Mouse (Mus musculus) embryonic facial prominence, embryonic 10.5 days (tissue): ENCODE results near the gene Canx. TPM values are rescaled to one million over a fixed set of nuclear protein-coding genes. Genes with fewer than 3 reads are reported as not detected.

Experiments used
- DNase-seq: peaks from one replicate; pipeline ENCODE4 v3.0.0-alpha.2; 2017; ENCODE audit warnings: low spot score
- H3K27ac ChIP-seq: fragments of 300-500 bp; sonication (generic); replicated peaks from 2 replicates; pipeline ENCODE4 v1.5.1; 2016; ENCODE audit warnings: mild to moderate bottlenecking
- H3K27me3 ChIP-seq: fragments of 300-500 bp; sonication (generic); replicated peaks from 2 replicates; pipeline ENCODE4 v1.6.1; 2016; ENCODE audit warnings: low read depth, mild to moderate bottlenecking; ENCODE audit not compliant: poor library complexity, severe bottlenecking
- H3K36me3 ChIP-seq: fragments of 300-500 bp; sonication (generic); replicated peaks from 2 replicates; pipeline ENCODE4 v1.6.1; 2016; ENCODE audit warnings: mild to moderate bottlenecking, moderate library complexity
- H3K4me1 ChIP-seq: fragments of 300-500 bp; sonication (generic); 2 replicates; pipeline ENCODE4 v1.6.1; 2016
- H3K4me3 ChIP-seq: fragments of 300-500 bp; sonication (generic); 2 replicates; pipeline ENCODE4 v1.5.1; 2016; ENCODE audit warnings: mild to moderate bottlenecking, moderate library complexity
- H3K9me3 ChIP-seq: fragments of 300-500 bp; sonication (generic); 2 replicates; pipeline ENCODE4 v1.6.1; 2016; ENCODE audit warnings: mild to moderate bottlenecking
- WGBS: fragments of 180-500 bp; shearing (Covaris S2); methylation state at CpG from one replicate; pipeline ENCODE4 v1.1.7; 2016; 5-methylcytosine and 5-hydroxymethylcytosine counted together
- polyA plus RNA-seq: library from polyadenylated mRNA; unstranded; fragments of >200 nt; fragmentation: Nextera tagmentation; extraction: Ambion mirVana; gene quantifications from 2 replicates; pipeline ENCODE4 v1.2.1, GENCODE M21; 2016

The Canx gene
- polyA plus RNA-seq, 1 experiment from 2014 or later = 318 TPM

GRCm38 (mm10) chr11:50358950-50359861, 33.7 kb upstream of the Canx start:
- Histone ChIP-seq H3K36me3 (no peaks in the 10 kb centered on the region), H3K27ac (peak overlapping the region; percentile 80), H3K27me3 (peaks cover 54% of the 10 kb centered on the region), H3K9me3 (no peaks in the 10 kb centered on the region), H3K4me1 (peaks cover 9% of the 10 kb centered on the region), H3K4me3 (peak overlapping the region; percentile 72)
- DNase-seq = peak; percentile 82
- WGBS = 3% methylated on average over 74 of the region's 74 CpGs

DNA sequence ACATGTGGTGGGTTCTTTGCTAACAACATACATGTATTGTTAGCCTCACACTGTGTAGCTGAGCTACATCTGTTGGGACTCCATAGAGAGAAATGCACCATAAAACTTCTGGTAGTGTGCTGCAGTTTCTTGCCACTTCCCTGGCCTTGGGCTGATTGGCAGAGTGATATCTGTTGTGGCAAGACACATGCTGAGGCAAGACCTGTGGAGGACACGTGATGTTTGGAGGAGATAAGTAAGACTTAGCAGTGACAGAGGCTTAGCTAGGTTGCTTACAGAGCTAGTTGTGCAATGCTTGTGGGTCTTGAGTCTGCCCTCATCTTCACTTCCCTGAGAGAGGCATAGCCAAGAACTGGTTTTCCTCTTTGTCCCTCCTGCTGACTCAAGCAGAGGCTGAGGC, 29.9 kb upstream of the Canx start:
- no peak for DNase-seq
- H3K36me3 ChIP-seq = no peaks in the 10 kb centered on the region
- H3K27me3 ChIP-seq = peaks cover 33% of the 10 kb centered on the region
- H3K9me3 ChIP-seq = no peaks in the 10 kb centered on the region
- no peak overlapping the region for H3K4me3 ChIP-seq
- no peak overlapping the region for H3K27ac ChIP-seq
- peaks cover 9% of the 10 kb centered on the region for H3K4me1 ChIP-seq
- WGBS = 70% methylated on average over 1 of the region's 1 CpGs

GRCm38 (mm10) chr11:50354851-50355250, 29.4 kb upstream of the Canx start:
- 80% methylated on average over 3 of the region's 3 CpGs for WGBS
- no peak overlapping the region for H3K27ac ChIP-seq
- no peak for DNase-seq
- H3K9me3 ChIP-seq = no peaks in the 10 kb centered on the region
- no peak overlapping the region for H3K4me3 ChIP-seq
- peaks cover 29% of the 10 kb centered on the region for H3K27me3 ChIP-seq
- H3K36me3 ChIP-seq = no peaks in the 10 kb centered on the region
- H3K4me1 ChIP-seq = peaks cover 9% of the 10 kb centered on the region

DNA sequence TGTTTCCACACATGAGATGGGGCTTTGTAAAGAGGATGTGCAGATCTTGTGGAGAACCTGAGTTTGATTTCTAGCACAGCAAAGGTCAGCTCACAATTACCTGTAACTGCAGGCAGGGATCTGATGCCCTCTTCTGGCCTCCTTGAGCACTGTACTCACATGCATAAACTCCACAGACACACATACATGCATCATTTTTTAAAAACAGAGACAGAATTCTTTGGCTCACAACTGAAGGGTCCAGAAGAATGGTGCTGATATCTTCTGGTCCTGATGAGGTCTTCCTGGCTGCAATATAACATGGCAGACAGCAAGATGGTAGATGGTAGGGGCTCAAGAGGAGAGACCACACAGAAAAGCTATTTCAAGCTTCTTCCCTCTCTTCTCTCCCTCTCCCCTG, 28.7 kb upstream of the Canx start, which contains the start of gene Cby3:
Cby3 (plus strand) TSS at position 301 of the 400 bp plus-strand sequence.
- H3K4me3 ChIP-seq = no peak within 1 kb of the TSS
- no peaks in the 10 kb centered on the region for H3K9me3 ChIP-seq
- H3K36me3 ChIP-seq = no peaks in the 10 kb centered on the region
- H3K4me1 ChIP-seq = peaks cover 4% of the 10 kb centered on the region
- H3K27me3 ChIP-seq = peaks cover 22% of the 10 kb centered on the region
- H3K27ac ChIP-seq = no peak within 1 kb of the TSS
- no peak for DNase-seq

DNA sequence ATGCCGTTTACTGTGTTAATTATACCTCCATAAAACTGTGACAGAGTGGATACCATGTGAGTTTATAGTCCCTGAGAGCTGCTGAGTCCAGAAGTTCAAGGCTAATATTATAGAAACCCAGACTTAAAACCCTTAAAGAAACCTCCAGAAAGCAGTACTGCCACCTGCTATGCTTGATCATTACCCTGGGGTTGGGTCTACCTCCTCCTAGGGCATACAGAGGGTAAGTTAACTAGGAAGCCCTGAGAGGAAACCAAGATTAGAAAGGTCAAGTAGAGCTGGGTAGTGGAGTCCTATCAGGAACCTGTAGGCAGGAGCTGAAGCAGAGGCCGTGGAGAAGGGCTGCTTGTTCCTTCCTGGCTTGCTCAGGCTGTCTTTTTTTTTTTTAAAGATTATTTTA, 26.7 kb upstream of the Canx start:
- 89% methylated on average over 2 of the region's 2 CpGs for WGBS
- H3K27ac ChIP-seq = no peak overlapping the region
- H3K4me3 ChIP-seq = no peak overlapping the region
- H3K36me3 ChIP-seq = no peaks in the 10 kb centered on the region
- H3K4me1 ChIP-seq = no peaks in the 10 kb centered on the region
- H3K9me3 ChIP-seq = no peaks in the 10 kb centered on the region
- H3K27me3 ChIP-seq = peaks cover 2% of the 10 kb centered on the region; the same call in 1 of the 2 replicates
- DNase-seq = no peak

- Histone ChIP-seq H3K4me1 (no peaks in the 10 kb centered on the region), H3K4me3 (no peak overlapping the region), H3K9me3 (no peaks in the 10 kb centered on the region), H3K27ac (no peak overlapping the region), H3K36me3 (no peaks in the 10 kb centered on the region), H3K27me3 (no peaks in the 10 kb centered on the region)
- DNase-seq = no peak
- WGBS = 88% methylated on average over 9 of the region's 9 CpGs
These were observed 21.0 kb upstream of the Canx start for GRCm38 (mm10) chr11:50346256-50347032.

GRCm38 (mm10) chr11:50345486-50345885, 20.0 kb upstream of the Canx start:
- H3K4me1 ChIP-seq = no peaks in the 10 kb centered on the region
- no peak for DNase-seq
- H3K27me3 ChIP-seq = no peaks in the 10 kb centered on the region
- WGBS = 77% methylated on average over 4 of the region's 4 CpGs
- H3K27ac ChIP-seq = no peak overlapping the region
- H3K4me3 ChIP-seq = no peak overlapping the region
- no peaks in the 10 kb centered on the region for H3K36me3 ChIP-seq
- H3K9me3 ChIP-seq = no peaks in the 10 kb centered on the region

DNA sequence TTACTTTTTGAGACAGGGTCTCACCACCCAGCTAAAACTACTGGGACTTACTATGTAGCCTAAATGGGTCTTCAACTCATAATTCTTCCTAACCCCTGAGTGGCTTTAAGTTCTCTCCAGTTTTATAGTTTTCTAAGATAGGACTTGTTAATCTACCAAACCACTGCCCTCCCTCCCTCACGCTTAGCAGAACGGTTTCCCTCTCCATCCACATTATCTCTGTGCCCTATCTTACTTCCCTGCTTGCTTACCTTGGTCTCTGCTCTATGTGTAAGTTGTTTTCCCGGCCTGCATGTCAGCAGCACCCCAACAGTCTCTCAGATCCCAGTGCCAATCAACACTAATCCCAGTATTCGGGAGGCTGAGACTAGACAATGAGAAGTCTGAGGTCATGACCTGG, 11.4 kb upstream of the Canx start:
- no peaks in the 10 kb centered on the region for H3K36me3 ChIP-seq
- no peaks in the 10 kb centered on the region for H3K27me3 ChIP-seq
- no peaks in the 10 kb centered on the region for H3K4me1 ChIP-seq
- H3K4me3 ChIP-seq = no peak overlapping the region
- no peak overlapping the region for H3K27ac ChIP-seq
- H3K9me3 ChIP-seq = no peaks in the 10 kb centered on the region
- no peak for DNase-seq
- WGBS = 72% methylated on average over 4 of the region's 4 CpGs

DNA sequence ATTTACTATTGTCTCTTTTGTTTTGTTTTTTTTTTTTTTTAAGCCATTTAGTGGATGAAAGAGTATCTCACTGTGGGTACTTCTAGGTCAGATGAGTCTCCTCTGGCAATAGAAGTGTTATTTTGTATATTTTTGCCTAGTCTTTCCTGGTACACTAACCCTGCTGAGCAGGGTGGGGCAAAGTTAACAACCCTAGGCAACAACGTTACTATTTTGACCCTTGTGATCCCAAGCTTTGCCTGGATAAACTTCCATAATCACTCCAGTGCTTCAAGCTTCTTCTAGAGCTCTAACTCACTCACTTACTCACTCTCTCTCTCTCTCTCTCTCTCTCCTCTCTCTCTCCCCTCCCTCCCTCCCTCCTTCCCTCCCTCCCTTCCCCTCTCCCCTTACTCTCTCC, 10.7 kb upstream of the Canx start:
- H3K4me1 ChIP-seq = no peaks in the 10 kb centered on the region

GRCm38 (mm10) chr11:50333181-50333580, 7.7 kb upstream of the Canx start:
- no peak for DNase-seq
- Histone ChIP-seq H3K36me3 (peaks cover 16% of the 10 kb centered on the region), H3K4me3 (no peak overlapping the region), H3K9me3 (no peaks in the 10 kb centered on the region), H3K4me1 (no peaks in the 10 kb centered on the region), H3K27ac (no peak overlapping the region), H3K27me3 (no peaks in the 10 kb centered on the region)
- WGBS = 87% methylated on average over 3 of the region's 3 CpGs

More for the DNA sequence above, 10.7 kb upstream of the Canx start:
- H3K36me3 ChIP-seq = no peaks in the 10 kb centered on the region
- H3K4me3 ChIP-seq = no peak overlapping the region
- H3K9me3 ChIP-seq = no peaks in the 10 kb centered on the region
- 58% methylated on average over 1 of the region's 1 CpGs for WGBS
- no peak overlapping the region for H3K27ac ChIP-seq
- H3K27me3 ChIP-seq = no peaks in the 10 kb centered on the region
- no peak for DNase-seq

DNA sequence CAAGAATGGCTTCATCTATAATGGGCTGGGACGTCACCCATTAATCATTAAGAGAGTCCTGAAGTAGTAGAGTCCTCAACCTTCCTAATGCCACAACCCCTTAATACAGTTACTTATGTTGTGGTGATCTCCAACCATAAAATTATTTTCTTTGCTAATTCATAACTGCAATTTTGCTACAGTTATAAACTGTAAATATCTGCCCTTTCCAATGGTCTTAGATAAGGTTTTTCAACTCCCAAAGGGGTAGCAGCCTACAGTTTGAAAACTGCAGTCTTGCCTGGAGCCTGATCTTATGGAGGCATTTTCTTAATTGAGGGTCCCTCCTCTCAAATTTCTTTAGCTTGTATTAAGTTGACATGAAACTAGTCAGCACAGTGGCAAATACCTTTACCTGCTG, 3.9 kb upstream of the Canx start:
- no peaks in the 10 kb centered on the region for H3K27me3 ChIP-seq
- no peak overlapping the region for H3K27ac ChIP-seq
- no peak for DNase-seq
- no peak overlapping the region for H3K4me3 ChIP-seq
- 94% methylated on average over 1 of the region's 1 CpGs for WGBS
- H3K4me1 ChIP-seq = peaks cover 7% of the 10 kb centered on the region
- no peaks in the 10 kb centered on the region for H3K9me3 ChIP-seq
- H3K36me3 ChIP-seq = peaks cover 19% of the 10 kb centered on the region

DNA sequence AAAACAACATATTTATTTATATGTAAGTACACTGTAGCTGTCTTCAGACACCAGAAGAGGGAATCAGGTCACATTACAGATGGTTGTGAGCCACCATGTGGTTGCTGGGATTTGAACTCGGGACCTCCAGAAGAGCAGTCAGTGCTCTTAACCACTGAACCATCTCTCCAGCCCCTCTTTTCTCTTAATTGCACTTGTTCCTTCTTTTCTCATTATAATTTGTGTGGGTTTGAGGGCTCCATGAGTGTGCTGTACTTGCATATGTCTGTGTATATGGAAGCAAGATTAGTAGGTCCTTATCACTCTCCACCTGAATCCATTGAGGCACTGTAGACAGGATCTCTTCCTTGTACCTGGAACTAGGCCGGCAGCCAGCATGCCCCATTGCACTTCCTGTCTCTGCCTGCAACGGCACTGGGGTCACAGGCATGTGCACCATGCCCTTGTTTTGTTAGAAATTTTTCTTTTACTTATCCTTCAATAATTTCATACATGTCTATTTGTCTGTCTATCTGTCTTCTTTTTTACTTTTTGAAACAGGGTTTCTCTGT, 2.7 kb upstream of the Canx start:
- no peak overlapping the region for H3K4me3 ChIP-seq
- H3K9me3 ChIP-seq = no peaks in the 10 kb centered on the region
- peaks cover 19% of the 10 kb centered on the region for H3K36me3 ChIP-seq
- DNase-seq = no peak
- whole genome bisulfite sequencing = 86% methylated on average over 3 of the region's 3 CpGs
- H3K4me1 ChIP-seq = peaks cover 17% of the 10 kb centered on the region
- no peak overlapping the region for H3K27ac ChIP-seq
- H3K27me3 ChIP-seq = no peaks in the 10 kb centered on the region
